Mouse (Mus musculus): ENCODE measurements around the gene Bcas3. TPM values are rescaled to one million over a fixed set of nuclear protein-coding genes. Genes with fewer than 3 reads are reported as not detected.

Bcas3 gene
- polyA plus RNA-seq, 1 experiment from 2014 or later = 28.5 TPM

GRCm38 (mm10) chr11:85835753-85836522 is 483.0 kb downstream of the Bcas3 start:
- WGBS = 2% methylated on average over 16 of the region's 16 CpGs
- no peak overlapping the region for H3K27ac ChIP-seq
- ATAC-seq = no peak
- peaks cover 33% of the 10 kb centered on the region for H3K4me1 ChIP-seq (replicated peaks)
- no peaks in the 10 kb centered on the region for H3K9me3 ChIP-seq
- no peaks in the 10 kb centered on the region for H3K36me3 ChIP-seq
- H3K9ac ChIP-seq (replicated peaks) = no peak overlapping the region
- H3K4me2 ChIP-seq (replicated peaks) = no peak overlapping the region
- H3K4me3 ChIP-seq (replicated peaks) = 0 out of 2 replicates have a peak overlapping the region, but pooled peaks have one; percentile 6
- H3K27me3 ChIP-seq = peaks cover 98% of the 10 kb centered on the region

- H3K9me3 ChIP-seq = no peaks in the 10 kb centered on the region
- H3K36me3 ChIP-seq = no peaks in the 10 kb centered on the region
- H3K4me1 ChIP-seq (replicated peaks) = peaks cover 35% of the 10 kb centered on the region
- no peak for ATAC-seq
- H3K4me3 ChIP-seq (replicated peaks) = peak overlapping the region; percentile 6
- peaks cover 98% of the 10 kb centered on the region for H3K27me3 ChIP-seq
- 2% methylated on average over 32 of the region's 32 CpGs for WGBS
- H3K4me2 ChIP-seq (replicated peaks) = no peak overlapping the region
- no peak overlapping the region for H3K27ac ChIP-seq
- no peak overlapping the region for H3K9ac ChIP-seq (replicated peaks)
Observed at GRCm38 (mm10) chr11:85836523-85837290, 483.7 kb downstream of the Bcas3 start.

DNA sequence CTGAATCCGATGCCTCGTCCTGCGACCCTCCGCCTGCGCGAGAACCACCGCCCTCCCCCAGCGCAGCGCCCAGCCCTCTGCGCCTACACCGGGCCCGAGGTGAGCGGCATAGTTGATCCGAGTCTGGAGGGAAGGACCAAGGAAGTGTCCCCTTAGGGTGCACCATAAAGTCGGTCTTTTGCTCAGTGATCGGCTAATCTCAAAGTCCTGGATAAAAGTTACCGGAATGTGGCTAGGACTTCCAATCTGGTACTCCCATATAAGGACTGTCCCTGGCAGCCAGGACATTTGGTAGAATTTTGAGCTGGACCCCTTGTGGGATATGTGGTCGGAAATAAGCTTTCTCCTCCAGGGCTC is 484.3 kb downstream of the Bcas3 start:
- H3K9me3 ChIP-seq = no peaks in the 10 kb centered on the region
- WGBS = under 1% methylated on average over 18 of the region's 18 CpGs
- no peak overlapping the region for H3K9ac ChIP-seq (replicated peaks)
- ATAC-seq = no peak
- no peak overlapping the region for H3K27ac ChIP-seq
- no peaks in the 10 kb centered on the region for H3K36me3 ChIP-seq
- peaks cover 35% of the 10 kb centered on the region for H3K4me1 ChIP-seq (replicated peaks)
- peaks cover 98% of the 10 kb centered on the region for H3K27me3 ChIP-seq
- H3K4me2 ChIP-seq (replicated peaks) = no peak overlapping the region
- H3K4me3 ChIP-seq (replicated peaks) = peak overlapping the region; percentile 23

DNA sequence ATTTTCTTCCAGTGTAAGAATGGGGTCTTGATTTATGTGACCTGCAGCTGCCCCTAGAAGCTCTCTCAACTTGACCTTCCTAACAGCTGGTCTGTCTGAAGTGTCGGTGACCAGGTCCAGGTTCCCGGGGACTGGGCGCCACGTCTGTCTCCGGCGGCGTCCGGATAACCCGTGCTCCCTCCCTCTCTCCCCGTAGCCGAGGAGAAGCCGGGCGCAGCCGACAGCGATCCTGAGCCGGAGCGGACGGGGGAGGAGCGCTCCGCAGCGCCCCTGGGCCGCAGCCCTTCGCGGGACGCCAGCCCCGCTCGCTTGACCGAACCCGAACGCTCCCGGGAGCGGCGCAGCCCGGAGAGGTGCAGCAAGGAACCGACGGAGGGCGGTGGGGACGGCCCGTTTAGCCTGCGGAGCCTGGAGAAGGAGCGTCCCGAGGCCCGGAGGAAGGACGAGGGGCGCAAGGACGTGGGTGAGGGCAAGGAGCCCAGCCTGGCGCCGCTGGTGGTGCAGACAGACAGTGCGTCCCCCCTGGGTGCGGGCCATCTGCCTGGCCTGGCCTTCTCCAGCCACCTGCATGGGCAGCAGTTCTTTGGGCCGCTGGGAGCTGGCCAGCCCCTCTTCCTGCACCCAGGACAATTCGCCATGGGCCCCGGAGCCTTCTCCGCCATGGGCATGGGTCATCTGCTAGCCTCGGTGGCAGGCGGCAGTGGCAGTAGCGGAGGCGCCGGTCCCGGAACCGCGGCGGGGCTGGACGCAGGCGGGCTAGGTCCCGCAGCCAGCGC is 484.9 kb downstream of the Bcas3 start:
- no peak for ATAC-seq
- H3K4me2 ChIP-seq (replicated peaks) = peak overlapping the region; percentile 26
- WGBS = 0% methylated on average over 58 of the region's 67 CpGs
- H3K27me3 ChIP-seq = peaks cover 98% of the 10 kb centered on the region
- H3K27ac ChIP-seq = no peak overlapping the region
- no peaks in the 10 kb centered on the region for H3K36me3 ChIP-seq
- peaks cover 34% of the 10 kb centered on the region for H3K4me1 ChIP-seq (replicated peaks)
- H3K9ac ChIP-seq (replicated peaks) = 0 out of 2 replicates have a peak overlapping the region, but pooled peaks have one; percentile 26
- H3K4me3 ChIP-seq (replicated peaks) = peak overlapping the region; percentile 23
- no peaks in the 10 kb centered on the region for H3K9me3 ChIP-seq

DNA sequence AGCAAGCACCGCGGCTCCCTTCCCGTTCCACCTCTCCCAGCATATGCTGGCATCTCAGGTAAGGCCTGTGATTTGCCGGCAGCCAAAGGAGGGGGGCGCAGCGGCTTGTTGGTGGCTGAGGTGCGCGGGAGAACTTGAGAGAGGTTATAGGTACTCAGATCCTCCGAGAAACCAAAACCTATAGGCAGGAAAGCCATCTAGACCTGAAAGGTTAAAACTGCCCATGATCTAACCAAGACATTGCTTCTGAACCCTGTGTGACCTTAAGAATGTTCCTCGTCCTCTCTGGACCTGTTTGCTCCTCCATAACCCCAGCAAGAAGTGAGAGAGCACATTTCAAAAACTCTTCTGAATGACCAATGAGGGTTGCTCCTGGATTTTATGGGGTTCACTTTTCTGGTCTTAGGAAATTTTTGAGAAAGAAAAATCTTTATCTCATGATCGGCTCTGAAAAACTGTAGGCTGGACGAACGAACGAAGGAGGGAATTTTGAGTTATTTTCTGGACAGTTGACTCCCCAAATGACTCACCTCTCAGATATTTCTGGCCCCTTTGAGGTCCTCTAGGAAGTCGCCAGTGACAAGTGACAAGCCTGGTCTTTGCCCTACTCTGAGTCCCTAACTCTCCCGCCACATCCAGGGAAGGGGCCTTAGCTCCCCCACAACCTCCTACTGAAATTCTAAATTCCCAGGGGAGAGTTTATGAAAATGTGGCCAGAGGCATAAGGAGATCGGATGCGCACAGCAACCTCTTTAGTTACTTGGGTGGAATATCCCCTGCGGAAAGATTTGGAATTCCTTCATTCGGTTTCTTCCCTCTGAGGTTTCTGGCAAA is 485.7 kb downstream of the Bcas3 start:
- Histone ChIP-seq H3K4me3 (replicated peaks) (peak overlapping the region; percentile 23; the same call in 1 of the 2 replicates), H3K27ac (no peak overlapping the region), H3K36me3 (no peaks in the 10 kb centered on the region), H3K4me2 (replicated peaks) (no peak overlapping the region), H3K27me3 (peaks cover 100% of the 10 kb centered on the region), H3K9me3 (no peaks in the 10 kb centered on the region), H3K9ac (replicated peaks) (no peak overlapping the region), H3K4me1 (replicated peaks) (peaks cover 36% of the 10 kb centered on the region)
- ATAC-seq = no peak
- WGBS = 6% methylated on average over 20 of the region's 20 CpGs

GRCm38 (mm10) chr11:85839258-85840030 is 486.5 kb downstream of the Bcas3 start:
- Histone ChIP-seq H3K9me3 (no peaks in the 10 kb centered on the region), H3K27ac (no peak overlapping the region), H3K9ac (replicated peaks) (no peak overlapping the region), H3K4me1 (replicated peaks) (peaks cover 44% of the 10 kb centered on the region), H3K4me2 (replicated peaks) (no peak overlapping the region), H3K4me3 (replicated peaks) (no peak overlapping the region), H3K27me3 (peaks cover 99% of the 10 kb centered on the region), H3K36me3 (no peaks in the 10 kb centered on the region)
- ATAC-seq = no peak
- 5% methylated on average over 7 of the region's 7 CpGs for WGBS

- 2% methylated on average over 27 of the region's 27 CpGs for WGBS
- Histone ChIP-seq H3K9ac (replicated peaks) (no peak overlapping the region), H3K27ac (no peak overlapping the region), H3K36me3 (no peaks in the 10 kb centered on the region), H3K27me3 (peaks cover 99% of the 10 kb centered on the region), H3K4me2 (replicated peaks) (peak overlapping the region; percentile 32), H3K4me3 (replicated peaks) (peak overlapping the region; percentile 7; the same call in 1 of the 2 replicates), H3K9me3 (no peaks in the 10 kb centered on the region), H3K4me1 (replicated peaks) (peaks cover 44% of the 10 kb centered on the region)
- no peak for ATAC-seq
Observed at GRCm38 (mm10) chr11:85840031-85840802, 487.2 kb downstream of the Bcas3 start.

DNA sequence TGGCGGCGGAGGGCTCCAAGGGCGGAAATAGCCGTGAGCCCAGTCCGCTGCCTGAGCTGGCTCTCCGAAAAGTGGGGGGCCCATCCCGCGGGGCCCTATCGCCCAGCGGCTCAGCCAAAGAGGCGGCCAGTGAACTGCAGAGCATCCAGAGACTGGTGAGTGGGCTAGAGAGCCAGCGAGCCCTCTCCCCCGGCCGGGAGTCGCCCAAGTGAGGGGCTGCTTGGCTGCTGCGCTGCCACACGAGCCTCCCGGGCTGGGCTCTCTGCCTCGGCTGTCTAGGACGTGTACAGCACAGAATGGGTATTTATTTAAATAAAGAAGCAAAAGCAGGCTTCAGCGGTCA is 487.8 kb downstream of the Bcas3 start:
- Histone ChIP-seq H3K27me3 (peaks cover 99% of the 10 kb centered on the region), H3K9ac (replicated peaks) (no peak overlapping the region), H3K4me2 (replicated peaks) (peak overlapping the region; percentile 32), H3K9me3 (no peaks in the 10 kb centered on the region), H3K4me3 (replicated peaks) (peak overlapping the region; percentile 7; the same call in 1 of the 2 replicates), H3K4me1 (replicated peaks) (peaks cover 44% of the 10 kb centered on the region), H3K27ac (no peak overlapping the region), H3K36me3 (no peaks in the 10 kb centered on the region)
- WGBS = under 1% methylated on average over 21 of the region's 21 CpGs
- no peak for ATAC-seq

DNA sequence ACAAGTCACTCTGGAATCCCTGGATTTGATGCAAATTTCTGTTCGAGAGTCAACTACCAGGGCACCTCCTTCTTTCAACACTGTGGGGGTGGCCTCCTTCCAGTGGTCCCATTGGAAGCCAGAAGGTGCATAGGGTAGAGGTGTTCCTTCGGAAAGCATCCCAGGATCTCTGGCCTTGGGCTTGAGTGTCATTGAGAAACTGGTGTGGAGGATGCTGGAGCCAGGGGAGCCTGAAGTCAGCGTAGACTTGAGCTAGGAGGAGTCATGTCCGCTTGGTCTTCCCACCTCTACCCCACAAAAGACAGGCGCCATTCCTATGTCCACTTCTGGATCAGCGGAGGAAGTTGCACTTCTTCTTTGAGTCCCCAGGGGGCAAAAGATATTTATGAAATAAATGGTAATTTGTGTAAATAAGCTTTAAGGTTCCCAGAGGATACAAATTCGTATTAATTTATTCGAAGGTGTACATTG is 488.3 kb downstream of the Bcas3 start:
- Histone ChIP-seq H3K9ac (replicated peaks) (no peak overlapping the region), H3K4me1 (replicated peaks) (peaks cover 44% of the 10 kb centered on the region), H3K4me2 (replicated peaks) (no peak overlapping the region; the same call in 1 of the 2 replicates), H3K27me3 (peaks cover 99% of the 10 kb centered on the region), H3K27ac (no peak overlapping the region), H3K9me3 (no peaks in the 10 kb centered on the region), H3K36me3 (no peaks in the 10 kb centered on the region), H3K4me3 (replicated peaks) (no peak overlapping the region)
- 8% methylated on average over 8 of the region's 8 CpGs for WGBS
- no peak for ATAC-seq

- Histone ChIP-seq H3K4me1 (replicated peaks) (peaks cover 44% of the 10 kb centered on the region), H3K27me3 (peaks cover 99% of the 10 kb centered on the region), H3K9me3 (no peaks in the 10 kb centered on the region), H3K4me3 (replicated peaks) (peak overlapping the region; percentile 35), H3K27ac (no peak overlapping the region), H3K9ac (replicated peaks) (peak overlapping the region; percentile 49; the same call in 1 of the 2 replicates), H3K36me3 (no peaks in the 10 kb centered on the region), H3K4me2 (replicated peaks) (peak overlapping the region; percentile 56)
- ATAC-seq = peak; percentile 73
- WGBS = under 1% methylated on average over 32 of the region's 32 CpGs
Observed at GRCm38 (mm10) chr11:85841980-85842379, 489.0 kb downstream of the Bcas3 start.

Measured in midbrain, embryonic 13.5 days (tissue).